Mouse (Mus musculus): ENCODE results near the gene Ackr4. TPM values are rescaled to one million over a fixed set of nuclear protein-coding genes. Genes with fewer than 3 reads are reported as not detected.

Gene Ackr4
- polyA plus RNA-seq, 1 experiment, result 7.7 TPM

DNA sequence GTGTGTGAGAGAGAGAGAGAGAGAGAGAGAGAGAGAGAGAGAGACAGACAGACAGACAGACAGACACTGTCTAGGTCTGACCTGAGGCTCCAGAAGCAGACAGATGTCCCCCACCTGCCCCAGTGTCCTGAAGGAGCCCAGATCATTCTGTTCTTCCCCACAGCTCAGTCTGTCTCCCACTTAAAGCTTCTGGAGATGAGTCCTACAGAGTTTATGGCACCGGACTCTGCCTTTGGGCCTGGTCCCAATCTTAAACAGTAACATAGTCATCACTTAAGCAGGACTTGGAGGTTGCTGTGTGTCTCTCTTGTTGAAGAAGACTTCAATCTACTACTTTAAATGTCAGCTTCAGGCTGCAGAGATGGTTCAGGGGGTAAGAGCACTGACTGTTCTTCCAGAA, 48.0 kb downstream of the Ackr4 start:
- no peaks in the 10 kb centered on the region for H3K36me3 ChIP-seq (ENCODE audit: control insufficient read depth, insufficient read depth, low read length, poor library complexity, severe bottlenecking)
- H3K9ac ChIP-seq (ENCODE audit: low read depth, poor library complexity, severe bottlenecking), result no peak overlapping the region
- H3K4me1 ChIP-seq (ENCODE audit: control insufficient read depth, insufficient read depth, low read length), result no peaks in the 10 kb centered on the region
- no peak overlapping the region for H3K4me3 ChIP-seq (ENCODE audit: low read depth, low read length)
- TF ChIP-seq EP300 (IDR thresholded peaks at IDR 0.05; ENCODE audit: insufficient read depth, low read depth, low read length) (no peak), POLR2A (IDR thresholded peaks at IDR 0.05; ENCODE audit: insufficient read depth, low read length) (no peak), CTCF (IDR thresholded peaks at IDR 0.05; ENCODE audit: low read depth, low read length) (no peak)
- no peak overlapping the region for H3K27ac ChIP-seq (ENCODE audit: insufficient read depth, low read length)
- H3K27me3 ChIP-seq (ENCODE audit: control insufficient read depth, insufficient read depth, low read length, poor library complexity, severe bottlenecking), result no peaks in the 10 kb centered on the region
- H3K9me3 ChIP-seq (replicated peaks; ENCODE audit: control insufficient read depth, insufficient read depth, low read length, poor library complexity, severe bottlenecking), result no peaks in the 10 kb centered on the region

DNA sequence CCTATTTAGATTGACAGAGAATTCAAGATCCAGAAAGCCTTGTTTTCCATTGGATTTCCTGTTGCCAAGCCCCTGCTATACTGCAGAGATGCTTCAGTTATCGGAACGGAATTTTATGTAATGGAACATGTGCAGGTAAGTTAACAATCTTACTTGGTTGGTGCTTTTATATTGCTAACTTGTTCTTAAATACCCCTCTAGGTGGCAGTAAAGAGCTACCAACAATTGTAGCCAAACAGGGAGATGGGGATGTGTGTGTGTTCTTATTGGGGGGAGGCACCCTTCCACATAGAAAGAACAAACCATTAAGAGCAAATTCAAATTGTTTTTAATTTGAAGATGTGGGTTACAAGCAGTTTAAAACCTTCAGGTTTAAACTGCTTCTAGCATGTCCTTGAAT, 50.9 kb downstream of the Ackr4 start:
- Histone ChIP-seq H3K27me3 (ENCODE audit: control insufficient read depth, insufficient read depth, low read length, poor library complexity, severe bottlenecking) (no peaks in the 10 kb centered on the region), H3K4me1 (ENCODE audit: control insufficient read depth, insufficient read depth, low read length) (no peaks in the 10 kb centered on the region), H3K9ac (ENCODE audit: low read depth, poor library complexity, severe bottlenecking) (no peak overlapping the region), H3K9me3 (replicated peaks; ENCODE audit: control insufficient read depth, insufficient read depth, low read length, poor library complexity, severe bottlenecking) (no peaks in the 10 kb centered on the region), H3K4me3 (ENCODE audit: low read depth, low read length) (no peak overlapping the region), H3K27ac (ENCODE audit: insufficient read depth, low read length) (no peak overlapping the region), H3K36me3 (ENCODE audit: control insufficient read depth, insufficient read depth, low read length, poor library complexity, severe bottlenecking) (no peaks in the 10 kb centered on the region)
- no peak for TF ChIP-seq POLR2A (IDR thresholded peaks at IDR 0.05; ENCODE audit: insufficient read depth, low read length)
- no peak for TF ChIP-seq CTCF (IDR thresholded peaks at IDR 0.05; ENCODE audit: low read depth, low read length)
- no peak for TF ChIP-seq EP300 (IDR thresholded peaks at IDR 0.05; ENCODE audit: insufficient read depth, low read depth, low read length)

DNA sequence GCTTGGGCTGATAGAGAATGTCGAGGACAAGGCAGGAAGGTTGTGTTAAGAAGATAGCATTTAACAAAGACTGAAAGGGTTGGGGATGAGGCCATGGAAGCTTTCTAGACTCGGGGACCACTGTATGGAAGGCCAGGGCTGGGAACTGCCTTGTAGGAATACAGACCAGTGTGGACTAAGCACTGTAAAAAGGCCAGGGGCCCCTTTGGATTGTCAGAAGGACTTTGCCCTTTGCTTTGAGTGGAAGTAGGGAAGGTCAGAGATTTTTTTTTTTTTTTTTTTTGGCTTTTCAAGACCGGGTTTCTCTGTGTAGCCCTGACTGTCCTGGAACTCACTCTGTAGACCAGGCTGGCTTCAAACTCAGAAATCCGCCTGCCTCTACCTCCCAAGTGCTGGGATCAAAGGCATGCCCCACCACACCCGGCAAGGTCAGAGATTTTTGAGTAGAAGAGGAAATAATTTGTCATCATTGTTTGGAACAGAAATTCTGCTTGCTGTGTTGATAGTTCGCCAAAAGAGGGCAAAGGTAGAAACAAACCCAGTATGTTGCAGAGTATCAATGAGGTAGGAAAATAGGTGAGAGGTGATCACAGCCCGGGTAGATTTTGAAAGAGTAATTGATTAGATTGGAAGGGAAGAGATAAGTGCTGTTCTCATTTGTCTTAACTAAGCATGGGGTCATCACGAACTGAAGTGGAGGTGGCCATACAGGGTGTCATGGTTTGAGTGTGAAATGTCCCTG, 55.7 kb downstream of the Ackr4 start:
- H3K9ac ChIP-seq (ENCODE audit: low read depth, poor library complexity, severe bottlenecking), result no peak overlapping the region
- TF ChIP-seq CTCF (IDR thresholded peaks at IDR 0.05; ENCODE audit: low read depth, low read length), result no peak
- no peak for TF ChIP-seq POLR2A (IDR thresholded peaks at IDR 0.05; ENCODE audit: insufficient read depth, low read length)
- TF ChIP-seq EP300 (IDR thresholded peaks at IDR 0.05; ENCODE audit: insufficient read depth, low read depth, low read length), result no peak
- H3K27ac ChIP-seq (ENCODE audit: insufficient read depth, low read length), result no peak overlapping the region
- no peak overlapping the region for H3K4me3 ChIP-seq (ENCODE audit: low read depth, low read length)
- no peaks in the 10 kb centered on the region for H3K36me3 ChIP-seq (ENCODE audit: control insufficient read depth, insufficient read depth, low read length, poor library complexity, severe bottlenecking)
- no peaks in the 10 kb centered on the region for H3K9me3 ChIP-seq (replicated peaks; ENCODE audit: control insufficient read depth, insufficient read depth, low read length, poor library complexity, severe bottlenecking)
- H3K4me1 ChIP-seq (ENCODE audit: control insufficient read depth, insufficient read depth, low read length), result no peaks in the 10 kb centered on the region
- H3K27me3 ChIP-seq (ENCODE audit: control insufficient read depth, insufficient read depth, low read length, poor library complexity, severe bottlenecking), result no peaks in the 10 kb centered on the region

DNA sequence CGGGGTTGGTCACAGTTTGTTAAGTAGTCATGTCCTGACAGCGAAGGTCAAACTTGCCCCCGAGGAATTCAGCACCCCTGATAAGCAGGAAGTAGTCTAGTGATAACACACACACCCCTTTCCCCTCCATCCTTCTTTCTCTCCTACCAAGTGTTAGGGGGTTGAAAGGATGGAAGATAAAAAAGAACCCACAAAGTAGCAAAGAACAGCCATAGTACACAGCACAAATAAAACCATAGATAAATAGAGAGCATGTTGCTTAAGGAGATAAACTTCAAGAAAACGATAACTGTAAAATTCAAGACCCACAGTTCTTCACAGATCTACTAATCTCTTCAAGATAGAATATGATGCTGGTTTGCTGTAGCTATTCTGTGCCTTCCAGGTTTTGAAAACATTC, 56.5 kb downstream of the Ackr4 start:
- Histone ChIP-seq H3K36me3 (ENCODE audit: control insufficient read depth, insufficient read depth, low read length, poor library complexity, severe bottlenecking) (no peaks in the 10 kb centered on the region), H3K9ac (ENCODE audit: low read depth, poor library complexity, severe bottlenecking) (no peak overlapping the region), H3K27me3 (ENCODE audit: control insufficient read depth, insufficient read depth, low read length, poor library complexity, severe bottlenecking) (no peaks in the 10 kb centered on the region), H3K9me3 (replicated peaks; ENCODE audit: control insufficient read depth, insufficient read depth, low read length, poor library complexity, severe bottlenecking) (no peaks in the 10 kb centered on the region), H3K4me3 (ENCODE audit: low read depth, low read length) (no peak overlapping the region), H3K4me1 (ENCODE audit: control insufficient read depth, insufficient read depth, low read length) (no peaks in the 10 kb centered on the region), H3K27ac (ENCODE audit: insufficient read depth, low read length) (no peak overlapping the region)
- TF ChIP-seq EP300 (IDR thresholded peaks at IDR 0.05; ENCODE audit: insufficient read depth, low read depth, low read length) (no peak), CTCF (IDR thresholded peaks at IDR 0.05; ENCODE audit: low read depth, low read length) (no peak), POLR2A (IDR thresholded peaks at IDR 0.05; ENCODE audit: insufficient read depth, low read length) (no peak)

DNA sequence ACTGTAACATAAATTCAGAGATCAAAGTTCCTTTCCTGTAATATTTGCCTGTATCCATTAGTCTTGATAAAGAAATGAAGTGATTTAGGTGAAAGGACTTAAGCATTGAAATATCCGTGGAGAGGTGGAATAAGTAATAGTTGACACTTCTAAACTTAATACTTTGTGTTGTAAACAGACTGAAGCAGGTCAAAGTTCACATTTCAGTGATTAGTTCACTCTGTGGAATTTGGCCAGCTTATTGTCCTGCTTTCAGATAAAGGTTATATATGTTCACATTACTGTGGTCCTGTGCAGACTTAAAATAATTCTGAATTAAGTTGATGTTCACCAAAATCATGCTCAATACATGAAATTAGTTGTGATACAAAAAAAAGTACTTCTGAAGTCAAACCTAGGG, 62.2 kb downstream of the Ackr4 start:
- H3K36me3 ChIP-seq (ENCODE audit: control insufficient read depth, insufficient read depth, low read length, poor library complexity, severe bottlenecking), result peaks cover 2% of the 10 kb centered on the region
- H3K4me3 ChIP-seq (ENCODE audit: low read depth, low read length), result no peak overlapping the region
- no peak overlapping the region for H3K27ac ChIP-seq (ENCODE audit: insufficient read depth, low read length)
- H3K9me3 ChIP-seq (replicated peaks; ENCODE audit: control insufficient read depth, insufficient read depth, low read length, poor library complexity, severe bottlenecking), result no peaks in the 10 kb centered on the region
- no peak overlapping the region for H3K9ac ChIP-seq (ENCODE audit: low read depth, poor library complexity, severe bottlenecking)
- H3K4me1 ChIP-seq (ENCODE audit: control insufficient read depth, insufficient read depth, low read length), result no peaks in the 10 kb centered on the region
- H3K27me3 ChIP-seq (ENCODE audit: control insufficient read depth, insufficient read depth, low read length, poor library complexity, severe bottlenecking), result no peaks in the 10 kb centered on the region
- TF ChIP-seq EP300 (IDR thresholded peaks at IDR 0.05; ENCODE audit: insufficient read depth, low read depth, low read length), result no peak
- no peak for TF ChIP-seq CTCF (IDR thresholded peaks at IDR 0.05; ENCODE audit: low read depth, low read length)
- TF ChIP-seq POLR2A (IDR thresholded peaks at IDR 0.05; ENCODE audit: insufficient read depth, low read length), result no peak

DNA sequence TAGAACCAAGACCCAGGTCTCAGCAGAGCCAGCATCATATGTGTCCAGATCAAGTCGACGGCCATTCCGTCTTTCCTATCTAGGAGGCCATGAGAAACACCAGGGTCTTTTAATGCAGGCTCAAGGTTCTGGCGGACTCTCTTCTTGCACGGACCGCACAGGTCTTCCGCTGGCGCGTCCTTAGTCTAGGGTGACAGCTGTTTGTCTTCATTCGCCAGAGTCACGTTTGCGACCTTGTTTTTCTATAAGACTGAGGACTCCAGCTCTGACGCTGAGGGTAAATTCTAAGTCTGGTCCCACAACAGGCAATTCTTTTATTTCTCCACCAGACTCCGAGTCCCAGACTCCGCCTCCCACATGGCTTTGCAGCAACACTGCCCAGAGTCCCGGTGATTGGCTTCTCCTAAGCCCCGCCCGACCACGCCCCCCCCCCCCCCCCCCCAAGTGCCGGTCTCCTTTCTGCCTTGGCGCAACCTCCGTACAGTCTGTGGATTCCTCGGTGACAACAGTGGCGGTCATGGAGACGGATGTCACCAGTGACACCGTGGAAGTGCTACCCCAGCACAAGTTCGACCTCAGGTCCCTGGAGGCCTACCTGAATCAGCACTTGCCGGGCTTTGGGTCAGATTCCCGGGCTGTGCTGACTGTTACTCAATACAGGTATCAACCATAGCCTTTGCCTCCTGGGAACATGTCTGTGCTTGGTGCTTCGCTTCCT, 63.3 kb downstream of the Ackr4 start, which contains the start of gene Acad11:
Acad11 (plus strand) TSS at position 134 of the 718 bp plus-strand sequence.
- peak within 1 kb of the TSS; percentile 85 for H3K9ac ChIP-seq (ENCODE audit: low read depth, poor library complexity, severe bottlenecking)
- peaks cover 4% of the 10 kb centered on the region for H3K36me3 ChIP-seq (ENCODE audit: control insufficient read depth, insufficient read depth, low read length, poor library complexity, severe bottlenecking)
- H3K27me3 ChIP-seq (ENCODE audit: control insufficient read depth, insufficient read depth, low read length, poor library complexity, severe bottlenecking), result no peaks in the 10 kb centered on the region
- H3K27ac ChIP-seq (ENCODE audit: insufficient read depth, low read length), result peak within 1 kb of the TSS; percentile 24; the same call in 1 of the 2 replicates
- H3K9me3 ChIP-seq (replicated peaks; ENCODE audit: control insufficient read depth, insufficient read depth, low read length, poor library complexity, severe bottlenecking), result no peaks in the 10 kb centered on the region
- no peaks in the 10 kb centered on the region for H3K4me1 ChIP-seq (ENCODE audit: control insufficient read depth, insufficient read depth, low read length)
- no peak for TF ChIP-seq EP300 (IDR thresholded peaks at IDR 0.05; ENCODE audit: insufficient read depth, low read depth, low read length)
- TF ChIP-seq POLR2A (IDR thresholded peaks at IDR 0.05; ENCODE audit: insufficient read depth, low read length), result peak; percentile 9
- H3K4me3 ChIP-seq (ENCODE audit: low read depth, low read length), result peak within 1 kb of the TSS; percentile 100
